16 mouse cellular contexts compared by ENCODE assay signal in genomic region chr2:4872740-4873139, GRCm38 (mm10). TPM values are rescaled to one million over a fixed set of nuclear protein-coding genes. Genes with fewer than 3 reads are reported as not detected.
A peak's percentile ranks its signal among the peaks of the same experiment; 100 is the strongest.
DNase-seq lines count a peak whose midpoint lies in the region; ATAC-seq and TF ChIP-seq lines count a peak whose summit lies in the region.
"Had no signal": no experiment of that assay in that cellular context is flagged by ENCODE, and none has a peak within 500 bp of the region (broad histone marks: within the 10 kb centered on the region; RNA-seq: fewer than 3 reads in every experiment).

No protein-coding gene starts in this region.

- H3K36me3 ChIP-seq in liver, embryonic 14.5 days (replicated peaks; ENCODE audit: control insufficient read depth, insufficient read depth, low read depth), result no peaks in the 10 kb centered on the region
- H3K36me3 ChIP-seq: embryonic facial prominence, embryonic 10.5 days; heart, embryonic 10.5 days; kidney, embryonic 15.5 days; limb, embryonic 15.5 days had no signal

- H3K27me3 ChIP-seq in liver, embryonic 14.5 days (ENCODE audit: control insufficient read depth, insufficient read depth, low read length), result no peaks in the 10 kb centered on the region
- H3K27me3 ChIP-seq: kidney, embryonic 15.5 days; limb, embryonic 15.5 days had no signal

- ATAC-seq in liver, embryonic 14.5 days (ENCODE audit: insufficient read depth), result no peak
- ATAC-seq in CD4-positive, CD25-positive, alpha-beta regulatory T cell, adult 4 months, result peak; percentile 76
- ATAC-seq in megakaryocyte-erythroid progenitor cell, adult 5-6 weeks (replicated peaks; ENCODE audit: low FRiP score, low TSS enrichment, poor library complexity, severe bottlenecking), result peak; percentile 53
- ATAC-seq: hindbrain, embryonic 16.5 days had no signal

- no peak overlapping the region for H3K4me3 ChIP-seq in liver, embryonic 14.5 days (ENCODE audit: insufficient read depth in 1 of 2, low read depth in 2 of 2, low read length in 2 of 2)
- H3K4me3 ChIP-seq: embryonic facial prominence, embryonic 10.5 days; heart, embryonic 10.5 days; kidney, embryonic 15.5 days; limb, embryonic 15.5 days had no signal

- no peak overlapping the region for H3K4me2 ChIP-seq in liver, embryonic 14.5 days (ENCODE audit: low read depth)
- H3K4me2 ChIP-seq: kidney, embryonic 15.5 days; limb, embryonic 15.5 days had no signal

- TF ChIP-seq CTCF in liver, embryonic 14.5 days (IDR thresholded peaks at IDR 0.05; ENCODE audit: low read depth), result peak; percentile 20; the same call in 1 of the 2 replicates

- 33% methylated on average over 9 of the region's 9 CpGs for WGBS in liver, embryonic 14.5 days (ENCODE audit: insufficient replicate concordance)

- no peaks in the 10 kb centered on the region for H3K4me1 ChIP-seq in liver, embryonic 14.5 days (replicated peaks; ENCODE audit: control insufficient read depth in 2 of 2, insufficient read depth in 2 of 2, low read length in 1 of 2)
- H3K4me1 ChIP-seq: kidney, embryonic 15.5 days; limb, embryonic 15.5 days had no signal

- DNase-seq in liver, embryonic 14.5 days (ENCODE audit: low read depth in 3 of 3, low spot score in 3 of 3), result no peak
- DNase-seq in liver, result no peak
- DNase-seq in ZHBTc4 (ENCODE audit: low read depth, low spot score), result peak; percentile 58
- DNase-seq in ovary, adult 18-20 months (ENCODE audit: low spot score), result no peak
- DNase-seq in adrenal gland, postnatal 4 days (ENCODE audit: low spot score in 2 of 2), result no peak
- no peak for DNase-seq in frontal cortex, postnatal 25 days (ENCODE audit: low spot score in 2 of 2)
- DNase-seq: cerebellum, postnatal 10 days; gastrocnemius, postnatal 25 days; layer of hippocampus, adult 9-11 months had no signal

- no peak overlapping the region for H3K9ac ChIP-seq in liver, embryonic 14.5 days (replicated peaks)
- H3K9ac ChIP-seq: kidney, embryonic 15.5 days; limb, embryonic 15.5 days had no signal

- H3K27ac ChIP-seq in liver, embryonic 14.5 days, result no peak overlapping the region
- H3K27ac ChIP-seq: embryonic facial prominence, embryonic 10.5 days; heart, embryonic 10.5 days; kidney, embryonic 15.5 days; limb, embryonic 15.5 days had no signal

- TF ChIP-seq EP300 in liver, embryonic 14.5 days (IDR thresholded peaks at IDR 0.05; ENCODE audit: low read depth), result no peak

- H3K9me3 ChIP-seq in liver, embryonic 14.5 days (ENCODE audit: control insufficient read depth, low read length), result no peaks in the 10 kb centered on the region
- H3K9me3 ChIP-seq: embryonic facial prominence, embryonic 10.5 days; heart, embryonic 10.5 days; kidney, embryonic 15.5 days; limb, embryonic 15.5 days had no signal

RNA-seq across cellular contexts. Expression of gene Sephs1, which starts 8.6 kb away (rescaled TPM):
- 12.7 and 16.8 TPM in 2 replicates for polyA plus RNA-seq in liver, embryonic 14.5 days (2012; rRNA removed)
- polyA plus RNA-seq in liver, embryonic 14.5 days (2014; fragmentation: Nextera tagmentation; extraction: Ambion mirVana), result 29.9 and 32.2 TPM in 2 replicates
- polyA plus RNA-seq in CD4-positive, CD25-positive, alpha-beta regulatory T cell, adult 4 months (2017; shearing (Covaris generic)), result 10 to 100 TPM; 20.0 to 28.5 TPM
- 35.1 and 35.5 TPM in 2 replicates for total RNA-seq in megakaryocyte-erythroid progenitor cell, adult 5-6 weeks (2014; fragmentation: Nextera tagmentation)
- 38.0 and 38.4 TPM in 2 replicates for total RNA-seq in megakaryocyte-erythroid progenitor cell, adult 5-6 weeks (2017)
- 10 to 100 TPM; 78.2 to 79.3 TPM for total RNA-seq in adrenal gland, postnatal 4 days (2021)

RNA-seq across cellular contexts. Expression of gene Phyh, which starts 46.1 kb away (rescaled TPM):
- 27.3 and 38.8 TPM in 2 replicates for polyA plus RNA-seq in liver, embryonic 14.5 days (2012; rRNA removed)
- 63.8 and 67.8 TPM in 2 replicates for polyA plus RNA-seq in liver, embryonic 14.5 days (2014; fragmentation: Nextera tagmentation; extraction: Ambion mirVana)
- polyA plus RNA-seq in CD4-positive, CD25-positive, alpha-beta regulatory T cell, adult 4 months (2017; shearing (Covaris generic)), result 10 to 100 TPM; 90.7 to 95.2 TPM
- 19.3 and 20.2 TPM in 2 replicates for total RNA-seq in megakaryocyte-erythroid progenitor cell, adult 5-6 weeks (2014; fragmentation: Nextera tagmentation)
- total RNA-seq in megakaryocyte-erythroid progenitor cell, adult 5-6 weeks (2017), result 7.8 and 8.6 TPM in 2 replicates
- total RNA-seq in adrenal gland, postnatal 4 days (2021), result 100 to 1,000 TPM; 161 to 194 TPM

Comparison
In these comparisons a context has a peak if more than half of its experiments do, and no peak if none do; other contexts are left out.
1. RNA of gene Phyh, which starts 46.1 kb away (total RNA-seq): 161 to 194 TPM in adrenal gland, postnatal 4 days; 7.8 to 20.2 TPM in megakaryocyte-erythroid progenitor cell, adult 5-6 weeks; every median in the first group is over 4 times any median in the second.